In genomic region chr1:139145516-139145915, GRCm38 (mm10) we compare ENCODE assay signal across 18 mouse cellular contexts.
"Had no signal": no experiment of that assay in that cellular context is flagged by ENCODE, and none has a peak within 500 bp of the region (broad histone marks: within the 10 kb centered on the region; RNA-seq: fewer than 3 reads in every experiment).

No protein-coding gene starts in this region.

- H3K27ac ChIP-seq: kidney, postnatal 0 days; left cerebral cortex, adult 2 months; limb, embryonic 13.5 days; liver, embryonic 12.5 days; liver, embryonic 15.5 days; lung, embryonic 15.5 days; midbrain, embryonic 10.5 days had no signal

- DNase-seq: kidney, postnatal 25 days; layer of hippocampus, postnatal 36 days; left cerebral cortex, postnatal 4 days; liver; lung, adult 18-20 months; lung, postnatal 10 days; lung, postnatal 36 days; midbrain, embryonic 14.5 days; thymus, adult 18-20 months; thymus, postnatal 36 days had no signal

- H3K4me1 ChIP-seq: limb, embryonic 13.5 days; liver, embryonic 12.5 days; liver, embryonic 15.5 days; lung, embryonic 15.5 days; midbrain, embryonic 10.5 days had no signal

- H3K4me3 ChIP-seq: left cerebral cortex, adult 2 months; limb, embryonic 13.5 days; liver, embryonic 12.5 days; liver, embryonic 15.5 days; lung, embryonic 15.5 days; megakaryocyte, embryonic 14.5 days; midbrain, embryonic 10.5 days had no signal
